Mouse (Mus musculus) left cerebral cortex, postnatal 4 days (tissue): ENCODE measurements around the gene C1s2. TPM values are rescaled to one million over a fixed set of nuclear protein-coding genes. Genes with fewer than 3 reads are reported as not detected.
"Not testable (repeated sequence)": the region's sequence is repeated elsewhere in the genome, so short reads cannot be mapped to it uniquely, and the experiment has no call there.

Source experiments
- DNase-seq: peaks from one replicate; pipeline ENCODE4 v3.0.0-alpha.2; 2022
- intact Hi-C: fragments of 180-260 bp; cut with DNase I; formaldehyde crosslinking; loops from one replicate; pipeline ENCODE4 v1.15.1; 2025
- total RNA-seq, 2 experiments: library from RNA; stranded (reverse); gene quantifications; 2 replicates each; pipeline ENCODE4 v1.2.3; 2021

C1s2 gene
- total RNA-seq, 2 experiments from 2014 or later: 0.28 to 1.0 TPM

GRCm38 (mm10) chr6:124640997-124641396 is 5.1 kb upstream of the C1s2 start:
- peak; percentile 55 for DNase-seq
- intact Hi-C loops: no loop called here

GRCm38 (mm10) chr6:124640041-124640440 is 4.2 kb upstream of the C1s2 start:
- intact Hi-C loops: no loop called here
- no peak for DNase-seq

- DNase-seq, intact Hi-C loops: not testable (repeated sequence)
These were observed 1.1 kb upstream of the C1s2 start for GRCm38 (mm10) chr6:124636858-124637460.

GRCm38 (mm10) chr6:124630763-124631162 is 5.1 kb downstream of the C1s2 start:
- intact Hi-C loops: no loop called here

GRCm38 (mm10) chr6:124626184-124626583 is 9.7 kb downstream of the C1s2 start:
- intact Hi-C loops, DNase-seq: not testable (repeated sequence)

More at GRCm38 (mm10) chr6:124630763-124631162, 5.1 kb downstream of the C1s2 start:
- no peak for DNase-seq

GRCm38 (mm10) chr6:124625612-124626011 is 10.3 kb downstream of the C1s2 start:
- no peak for DNase-seq
- intact Hi-C loops: no loop called here

GRCm38 (mm10) chr6:124602031-124602430 is 33.9 kb downstream of the C1s2 start:
- DNase-seq: no peak
- intact Hi-C loops: no loop called here

- DNase-seq: no peak
- intact Hi-C loops: no loop called here
These were observed 42.8 kb downstream of the C1s2 start for GRCm38 (mm10) chr6:124593121-124593520.

- DNase-seq: peak; percentile 60
- intact Hi-C loops: no loop called here
These were observed 43.6 kb downstream of the C1s2 start for GRCm38 (mm10) chr6:124592186-124592700.

- intact Hi-C loops: no loop called here
- no peak for DNase-seq
These were observed 47.1 kb downstream of the C1s2 start for GRCm38 (mm10) chr6:124588771-124589170.

GRCm38 (mm10) chr6:124586266-124586665 is 49.6 kb downstream of the C1s2 start:
- no peak for DNase-seq
- intact Hi-C loops: no loop called here

GRCm38 (mm10) chr6:124585761-124586160 is 50.1 kb downstream of the C1s2 start:
- DNase-seq: no peak
- intact Hi-C loops: no loop called here

- intact Hi-C loops: no loop called here
- DNase-seq: no peak
These were observed 51.0 kb downstream of the C1s2 start for GRCm38 (mm10) chr6:124584935-124585334.

GRCm38 (mm10) chr6:124582231-124582630 is 53.7 kb downstream of the C1s2 start:
- DNase-seq: no peak
- intact Hi-C loops: no loop called here

- intact Hi-C loops: not testable (repeated sequence)
- DNase-seq: peak; percentile 39
These were observed 55.7 kb downstream of the C1s2 start for GRCm38 (mm10) chr6:124580155-124580554.

- intact Hi-C loops, DNase-seq: not testable (repeated sequence)
These were observed 60.7 kb downstream of the C1s2 start for GRCm38 (mm10) chr6:124575155-124575678.

Other genes with a start within 250 kb of the C1s2 start
- 10 to 100 TPM; 80.4 to 82.4 TPM for gene Pex5, start 221.0 kb downstream of the C1s2 start, total RNA-seq
- gene Clstn3, start 171.3 kb downstream of the C1s2 start, total RNA-seq: 100 to 1,000 TPM; 173 to 211 TPM
- gene C1rl, start 143.0 kb downstream of the C1s2 start, total RNA-seq: under 1 TPM; 0.18 to 0.20 TPM
- gene C1ra, start 123.7 kb downstream of the C1s2 start, total RNA-seq: under 1 TPM; 0.38 to 0.62 TPM
- gene C1s1, start 93.7 kb downstream of the C1s2 start, total RNA-seq: 1 to 10 TPM in 1 of 2 experiments, under 1 TPM in 1; 0.28 to 1.1 TPM
- gene C1rb, start 65.8 kb downstream of the C1s2 start, total RNA-seq: not detected
- 10 to 100 TPM; 36.9 to 39.8 TPM for gene Lpcat3, start 26.9 kb upstream of the C1s2 start, total RNA-seq
- 10 to 100 TPM; 56.7 to 56.9 TPM for gene Emg1, start 76.1 kb upstream of the C1s2 start, total RNA-seq
- gene Phb2, start 76.3 kb upstream of the C1s2 start, total RNA-seq: 100 to 1,000 TPM; 169 to 170 TPM
- gene Ptpn6, start 102.6 kb upstream of the C1s2 start, total RNA-seq: 1 to 10 TPM; 3.3 to 9.2 TPM
- gene Grcc10, start 105.3 kb upstream of the C1s2 start, total RNA-seq: 100 to 1,000 TPM; 334 to 350 TPM
- not detected for gene Gm45234, start 119.9 kb upstream of the C1s2 start, total RNA-seq
- gene Atn1, start 120.4 kb upstream of the C1s2 start, total RNA-seq: 100 to 1,000 TPM; 174 to 180 TPM
- 100 to 1,000 TPM; 190 to 217 TPM for gene Eno2, start 133.6 kb upstream of the C1s2 start, total RNA-seq
- 1 to 10 TPM; 2.1 to 4.3 TPM for gene Lrrc23, start 143.6 kb upstream of the C1s2 start, total RNA-seq
- gene Spsb2, start 172.6 kb upstream of the C1s2 start, total RNA-seq: 1 to 10 TPM; 4.1 TPM
- gene Tpi1, start 178.2 kb upstream of the C1s2 start, total RNA-seq: 100 to 1,000 TPM; 275 to 296 TPM
- 100 to 1,000 TPM; 192 to 202 TPM for gene Usp5, start 193.4 kb upstream of the C1s2 start, total RNA-seq
- 10 to 100 TPM in 1 of 2 experiments, 1 to 10 TPM in 1; 6.9 to 10.8 TPM for gene Cdca3, start 193.5 kb upstream of the C1s2 start, total RNA-seq
- under 1 TPM; 0.32 to 0.46 TPM for gene Gnb3, start 204.2 kb upstream of the C1s2 start, total RNA-seq
- 10 to 100 TPM; 55.9 to 56.1 TPM for gene P3h3, start 221.7 kb upstream of the C1s2 start, total RNA-seq
- 100 to 1,000 TPM; 145 to 164 TPM for gene Gpr162, start 227.9 kb upstream of the C1s2 start, total RNA-seq